Mouse (Mus musculus) testis, adult 2 months (tissue): ENCODE measurements around the gene Sytl1.

Source experiments
- CTCF ChIP-seq: fragments of 200-500 bp; IDR thresholded peaks from 2 replicates; pipeline ENCODE4 v1.5.1; 2012; ENCODE audit warnings: low read depth, mild to moderate bottlenecking, inconsistent platforms, low read length, moderate library complexity; ENCODE audit not compliant: control insufficient read depth, insufficient read depth, insufficient replicate concordance
- POLR2A ChIP-seq: fragments of 200-500 bp; IDR thresholded peaks from 2 replicates; pipeline ENCODE4 v1.6.1; 2012; ENCODE audit warnings: low read depth, mild to moderate bottlenecking, inconsistent platforms, low read length, moderate library complexity; ENCODE audit not compliant: control insufficient read depth

DNA sequence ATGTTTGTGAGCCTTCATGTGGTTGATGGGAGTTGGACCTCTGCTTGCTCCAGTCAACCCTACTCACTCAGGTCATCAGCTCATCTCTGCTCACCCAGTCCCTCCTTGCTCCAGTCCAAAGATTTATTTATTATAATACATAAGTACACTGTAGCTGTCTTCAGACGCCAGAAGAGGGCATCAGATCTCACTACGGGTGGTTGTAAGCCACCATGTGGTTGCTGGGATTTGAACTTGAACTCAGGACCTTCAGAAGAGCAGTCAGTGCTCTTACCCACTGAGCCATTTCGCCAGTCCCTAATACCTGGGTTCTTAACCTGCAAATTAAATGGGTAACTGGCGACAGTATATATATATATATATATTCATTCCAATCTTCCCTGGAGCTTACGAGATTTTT, 27.5 kb downstream of the Sytl1 start:
- TF ChIP-seq POLR2A (no peak), CTCF (no peak)
